Mouse (Mus musculus) forebrain, embryonic 13.5 days (tissue): ENCODE measurements around the gene Ssx2ip. TPM values are rescaled to one million over a fixed set of nuclear protein-coding genes. Genes with fewer than 3 reads are reported as not detected.
"Not testable (repeated sequence)": the region's sequence is repeated elsewhere in the genome, so short reads cannot be mapped to it uniquely, and the experiment has no call there.

Source experiments
- ATAC-seq: fragments of 200-750 bp; cut with Nextera tagmentation; 2 replicates; pipeline ENCODE4 v1.8.0; 2017
- H3K27ac ChIP-seq: fragments of 300-500 bp; sonication (generic); 2 replicates; pipeline ENCODE4 v1.5.1; 2015; ENCODE audit warnings: inconsistent platforms, mild to moderate bottlenecking, moderate library complexity
- H3K27me3 ChIP-seq: fragments of 300-500 bp; sonication (generic); 2 replicates; pipeline ENCODE4 v1.6.1; 2015; ENCODE audit warnings: mild to moderate bottlenecking, inconsistent platforms
- H3K36me3 ChIP-seq: fragments of 300-500 bp; sonication (generic); 2 replicates; pipeline ENCODE4 v1.6.1; 2015; ENCODE audit warnings: mild to moderate bottlenecking, inconsistent platforms; ENCODE audit not compliant: poor library complexity, severe bottlenecking
- H3K4me1 ChIP-seq: fragments of 300-500 bp; sonication (generic); 2 replicates; pipeline ENCODE4 v1.6.1; 2015; ENCODE audit warnings: inconsistent platforms
- H3K4me2 ChIP-seq: fragments of 300-500 bp; sonication (generic); 2 replicates; pipeline ENCODE4 v1.6.1; 2015; ENCODE audit warnings: inconsistent platforms, mild to moderate bottlenecking, moderate library complexity
- H3K4me3 ChIP-seq: fragments of 300-500 bp; sonication (generic); 2 replicates; pipeline ENCODE4 v1.5.1; 2015; ENCODE audit warnings: mild to moderate bottlenecking, inconsistent platforms
- H3K9ac ChIP-seq: fragments of 300-500 bp; sonication (generic); 2 replicates; pipeline ENCODE4 v1.6.1; 2015; ENCODE audit warnings: mild to moderate bottlenecking, inconsistent platforms
- H3K9me3 ChIP-seq: fragments of 300-500 bp; sonication (generic); replicated peaks from 2 replicates; pipeline ENCODE4 v1.6.1; 2016; ENCODE audit warnings: inconsistent platforms
- WGBS: fragments of 180-500 bp; shearing (Covaris S2); methylation state at CpG from one replicate; pipeline ENCODE4 v1.1.7; 2015; 5-methylcytosine and 5-hydroxymethylcytosine counted together
- polyA plus RNA-seq: library from polyadenylated mRNA; unstranded; fragments of >200 nt; fragmentation: Nextera tagmentation; extraction: Ambion mirVana; gene quantifications from 2 replicates; pipeline ENCODE4 v1.2.1, GENCODE M21; 2015

Gene Ssx2ip
- polyA plus RNA-seq, 1 experiment from 2014 or later: 22.8 TPM

DNA sequence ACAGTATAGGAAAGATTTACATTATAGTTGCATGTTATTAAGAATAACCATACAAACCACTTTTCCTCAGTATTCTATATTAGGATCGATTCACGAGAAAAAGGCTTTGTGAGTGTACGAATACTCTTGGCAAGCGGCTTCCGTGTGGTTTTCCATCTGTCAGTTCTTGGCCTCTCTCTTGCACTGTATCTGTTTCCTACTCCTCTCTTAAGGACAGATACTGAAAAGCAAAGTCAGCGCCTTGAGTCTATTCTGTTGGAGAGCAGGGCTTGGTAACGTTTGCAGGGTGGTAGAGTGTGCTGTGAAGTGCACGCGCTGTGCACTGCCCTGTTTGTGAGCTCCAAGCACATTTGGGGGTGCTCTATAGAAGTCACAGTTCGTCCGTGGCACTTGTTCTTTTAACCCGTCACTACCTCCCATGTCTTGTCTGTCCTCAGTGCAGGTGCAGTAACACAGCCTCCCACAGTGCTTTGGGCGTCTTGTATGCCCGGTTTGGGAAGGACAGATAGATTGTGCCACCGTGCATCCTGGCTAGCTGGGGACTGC lies 15.6 kb downstream of the Ssx2ip start:
- H3K27me3 ChIP-seq: no peaks in the 10 kb centered on the region
- H3K36me3 ChIP-seq: peaks cover 59% of the 10 kb centered on the region
- no peak overlapping the region for H3K4me3 ChIP-seq
- peaks cover 7% of the 10 kb centered on the region for H3K4me1 ChIP-seq
- H3K9me3 ChIP-seq: no peaks in the 10 kb centered on the region
- H3K9ac ChIP-seq: no peak overlapping the region
- ATAC-seq: no peak
- H3K4me2 ChIP-seq: no peak overlapping the region
- 90% methylated on average over 15 of the region's 15 CpGs for WGBS
- peak overlapping the region; percentile 2; the same call in 1 of the 2 replicates for H3K27ac ChIP-seq

DNA sequence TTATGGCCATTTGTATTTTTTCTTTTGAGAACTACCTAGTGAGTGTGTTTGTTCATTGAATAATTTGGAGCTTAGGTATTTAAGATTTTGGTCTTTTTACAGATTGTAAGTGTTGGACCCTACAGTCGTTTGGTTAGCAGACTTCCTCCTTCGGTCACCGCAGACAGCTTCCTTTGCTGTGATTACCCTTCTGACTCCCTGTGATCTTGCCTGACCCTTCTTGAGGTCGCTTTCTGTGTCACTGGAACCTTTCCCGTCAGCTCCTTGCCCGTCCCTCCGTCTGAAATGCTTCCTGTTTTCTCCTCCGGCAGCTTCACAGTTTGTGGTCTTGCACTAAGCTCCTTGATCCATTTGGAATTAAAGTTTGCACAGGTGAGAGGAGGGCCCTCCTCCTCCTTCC lies 17.3 kb downstream of the Ssx2ip start:
- no peak overlapping the region for H3K4me3 ChIP-seq
- no peaks in the 10 kb centered on the region for H3K9me3 ChIP-seq
- ATAC-seq: no peak
- H3K27ac ChIP-seq: no peak overlapping the region
- H3K4me2 ChIP-seq: no peak overlapping the region
- no peak overlapping the region for H3K9ac ChIP-seq
- peaks cover 65% of the 10 kb centered on the region for H3K36me3 ChIP-seq
- H3K4me1 ChIP-seq: peaks cover 13% of the 10 kb centered on the region
- H3K27me3 ChIP-seq: no peaks in the 10 kb centered on the region
- 76% methylated on average over 8 of the region's 8 CpGs for WGBS

DNA sequence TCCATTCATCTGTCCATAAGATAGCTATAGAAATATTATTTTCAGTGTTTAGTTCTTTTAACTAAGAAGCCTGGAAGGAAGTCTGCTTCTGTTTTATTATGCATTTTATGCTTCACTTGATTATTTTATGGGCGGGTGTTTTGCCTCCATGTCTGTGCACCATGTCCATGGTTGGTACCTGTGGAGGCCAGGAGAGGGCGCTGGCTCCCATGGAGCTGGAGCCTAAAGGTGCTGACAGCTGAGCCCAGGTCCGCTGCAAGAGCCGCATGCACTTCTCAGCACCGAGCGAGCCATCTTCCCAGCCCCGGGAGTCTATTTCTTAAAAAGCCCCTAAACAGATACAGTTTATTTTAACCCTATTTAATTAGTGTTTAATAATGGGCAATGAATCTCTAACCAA lies 19.3 kb downstream of the Ssx2ip start:
- Histone ChIP-seq H3K27ac (no peak overlapping the region), H3K27me3 (no peaks in the 10 kb centered on the region), H3K36me3 (peaks cover 75% of the 10 kb centered on the region), H3K4me3 (no peak overlapping the region), H3K4me2 (no peak overlapping the region), H3K9me3 (no peaks in the 10 kb centered on the region), H3K9ac (no peak overlapping the region), H3K4me1 (peaks cover 13% of the 10 kb centered on the region)
- ATAC-seq: no peak
- 82% methylated on average over 7 of the region's 7 CpGs for WGBS

GRCm38 (mm10) chr3:146424306-146424900 lies 20.0 kb downstream of the Ssx2ip start:
- H3K4me3 ChIP-seq: no peak overlapping the region
- H3K4me2 ChIP-seq: no peak overlapping the region
- H3K36me3 ChIP-seq: peaks cover 72% of the 10 kb centered on the region
- H3K27ac ChIP-seq: peak overlapping the region; percentile 20; the same call in 1 of the 2 replicates
- WGBS: 51% methylated on average over 7 of the region's 7 CpGs
- ATAC-seq: peak; percentile 54; the same call in 1 of the 2 replicates
- no peaks in the 10 kb centered on the region for H3K27me3 ChIP-seq
- no peak overlapping the region for H3K9ac ChIP-seq
- H3K4me1 ChIP-seq: peaks cover 13% of the 10 kb centered on the region
- H3K9me3 ChIP-seq: no peaks in the 10 kb centered on the region

GRCm38 (mm10) chr3:146425902-146426301 lies 21.5 kb downstream of the Ssx2ip start:
- Histone ChIP-seq H3K9ac (no peak overlapping the region), H3K4me2 (no peak overlapping the region), H3K9me3 (no peaks in the 10 kb centered on the region), H3K4me1 (peaks cover 13% of the 10 kb centered on the region), H3K27ac (no peak overlapping the region), H3K36me3 (peaks cover 70% of the 10 kb centered on the region), H3K27me3 (no peaks in the 10 kb centered on the region), H3K4me3 (no peak overlapping the region)
- no peak for ATAC-seq
- WGBS: 69% methylated on average over 7 of the region's 7 CpGs

GRCm38 (mm10) chr3:146426489-146426888 lies 22.0 kb downstream of the Ssx2ip start:
- Histone ChIP-seq H3K9me3 (no peaks in the 10 kb centered on the region), H3K4me1 (peaks cover 13% of the 10 kb centered on the region), H3K4me2 (no peak overlapping the region), H3K27ac (no peak overlapping the region), H3K4me3 (no peak overlapping the region), H3K27me3 (no peaks in the 10 kb centered on the region), H3K9ac (no peak overlapping the region), H3K36me3 (peaks cover 74% of the 10 kb centered on the region)
- peak; percentile 74; the same call in 1 of the 2 replicates for ATAC-seq
- WGBS: 62% methylated on average over 8 of the region's 8 CpGs

- not testable (repeated sequence) for H3K9me3 ChIP-seq, H3K4me1 ChIP-seq, H3K27me3 ChIP-seq, H3K4me2 ChIP-seq, ATAC-seq, H3K4me3 ChIP-seq, H3K9ac ChIP-seq, H3K27ac ChIP-seq
- H3K36me3 ChIP-seq: peaks cover 87% of the 10 kb centered on the region
- WGBS: 90% methylated on average over 11 of the region's 11 CpGs
These were observed 28.6 kb downstream of the Ssx2ip start for GRCm38 (mm10) chr3:146433063-146433462.

- peaks cover 87% of the 10 kb centered on the region for H3K36me3 ChIP-seq
- no peak overlapping the region for H3K4me3 ChIP-seq
- no peak overlapping the region for H3K9ac ChIP-seq
- ATAC-seq: no peak
- H3K27ac ChIP-seq: no peak overlapping the region
- H3K9me3 ChIP-seq: no peaks in the 10 kb centered on the region
- no peaks in the 10 kb centered on the region for H3K27me3 ChIP-seq
- 90% methylated on average over 14 of the region's 14 CpGs for WGBS
- H3K4me1 ChIP-seq: no peaks in the 10 kb centered on the region
- H3K4me2 ChIP-seq: no peak overlapping the region
These were observed 29.4 kb downstream of the Ssx2ip start for GRCm38 (mm10) chr3:146433681-146434350.

DNA sequence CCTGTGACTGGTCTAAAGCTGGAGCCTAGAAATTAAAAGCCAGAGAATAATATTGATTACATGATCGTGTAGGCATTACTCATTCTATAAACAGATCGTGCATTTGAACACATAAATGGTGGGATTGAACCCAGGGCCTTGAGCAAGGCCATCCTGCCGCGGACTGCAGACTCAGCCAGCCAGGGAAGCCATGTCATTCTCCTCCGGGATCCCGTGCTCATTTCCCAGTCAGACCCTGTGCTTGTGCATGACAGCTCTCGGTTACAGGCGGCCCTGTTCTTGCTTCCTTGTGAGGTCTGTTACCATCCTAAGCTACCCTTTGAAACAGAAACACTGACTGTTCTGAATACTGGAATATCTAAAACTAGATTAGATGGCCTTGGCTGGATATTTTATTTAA lies 30.2 kb downstream of the Ssx2ip start:
- Histone ChIP-seq H3K9ac (no peak overlapping the region), H3K4me1 (no peaks in the 10 kb centered on the region), H3K27me3 (no peaks in the 10 kb centered on the region), H3K4me3 (no peak overlapping the region), H3K4me2 (no peak overlapping the region), H3K36me3 (peaks cover 85% of the 10 kb centered on the region), H3K27ac (no peak overlapping the region), H3K9me3 (no peaks in the 10 kb centered on the region)
- WGBS: 89% methylated on average over 8 of the region's 8 CpGs
- ATAC-seq: no peak

GRCm38 (mm10) chr3:146435533-146435932 lies 31.1 kb downstream of the Ssx2ip start:
- no peak overlapping the region for H3K4me3 ChIP-seq
- H3K4me1 ChIP-seq: no peaks in the 10 kb centered on the region
- no peaks in the 10 kb centered on the region for H3K27me3 ChIP-seq
- ATAC-seq: no peak
- no peak overlapping the region for H3K27ac ChIP-seq
- no peak overlapping the region for H3K4me2 ChIP-seq
- no peak overlapping the region for H3K9ac ChIP-seq
- WGBS: 91% methylated on average over 11 of the region's 11 CpGs
- peaks cover 86% of the 10 kb centered on the region for H3K36me3 ChIP-seq
- no peaks in the 10 kb centered on the region for H3K9me3 ChIP-seq

DNA sequence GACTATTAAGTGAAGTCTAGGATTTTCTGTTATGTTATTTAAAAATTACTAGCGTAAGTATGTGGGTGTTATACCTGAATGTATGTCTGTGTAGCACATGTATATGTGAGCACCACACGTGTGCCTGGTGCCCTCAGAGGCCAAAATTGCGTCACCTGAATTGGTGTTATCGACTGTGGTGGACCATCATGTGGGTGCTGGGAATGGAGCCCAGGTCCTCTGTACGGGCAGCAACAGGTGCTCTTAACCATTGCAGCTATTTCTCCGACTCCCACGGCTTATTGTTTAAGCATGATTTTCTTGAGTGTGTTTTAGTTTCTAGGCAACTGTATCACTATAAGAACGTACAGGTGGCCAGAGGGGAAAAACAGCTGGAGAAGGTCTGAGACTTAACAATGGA lies 31.7 kb downstream of the Ssx2ip start:
- Histone ChIP-seq H3K4me1 (no peaks in the 10 kb centered on the region), H3K36me3 (peaks cover 83% of the 10 kb centered on the region), H3K27ac (no peak overlapping the region), H3K9me3 (no peaks in the 10 kb centered on the region), H3K27me3 (no peaks in the 10 kb centered on the region), H3K4me2 (no peak overlapping the region), H3K9ac (no peak overlapping the region), H3K4me3 (no peak overlapping the region)
- WGBS: 94% methylated on average over 8 of the region's 8 CpGs
- ATAC-seq: no peak

DNA sequence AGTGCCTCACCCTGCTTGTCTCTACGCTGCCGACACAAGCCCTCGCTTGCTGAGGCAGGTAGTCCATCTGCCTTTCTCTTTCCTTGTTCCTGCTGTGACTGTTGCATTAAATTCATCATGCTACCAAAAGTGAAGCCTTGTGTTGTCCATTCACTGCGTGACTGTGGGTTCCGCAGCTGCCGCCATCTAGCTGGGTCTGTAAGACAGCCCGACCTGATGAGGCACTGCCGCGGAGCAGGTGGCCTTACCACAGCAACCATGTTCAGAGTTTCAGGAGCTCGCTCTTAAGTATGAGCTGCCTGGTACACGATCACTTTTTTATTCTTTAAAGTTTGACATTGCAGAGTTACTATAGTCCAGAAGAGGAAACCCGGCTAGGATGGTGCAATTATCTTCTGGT lies 35.6 kb downstream of the Ssx2ip start:
- WGBS: 92% methylated on average over 12 of the region's 12 CpGs
- no peak for ATAC-seq
- peaks cover 64% of the 10 kb centered on the region for H3K36me3 ChIP-seq

More for the DNA sequence above, 35.6 kb downstream of the Ssx2ip start:
- no peaks in the 10 kb centered on the region for H3K27me3 ChIP-seq
- no peak overlapping the region for H3K4me3 ChIP-seq
- no peak overlapping the region for H3K27ac ChIP-seq
- no peak overlapping the region for H3K4me2 ChIP-seq
- no peak overlapping the region for H3K9ac ChIP-seq
- H3K9me3 ChIP-seq: no peaks in the 10 kb centered on the region
- H3K4me1 ChIP-seq: no peaks in the 10 kb centered on the region
